Mouse (Mus musculus) neural tube, embryonic 12.5 days (tissue): ENCODE measurements around the gene Nrxn1. TPM values are rescaled to one million over a fixed set of nuclear protein-coding genes. Genes with fewer than 3 reads are reported as not detected.

Source experiments
- ATAC-seq: fragments of 200-750 bp; cut with Nextera tagmentation; 2 replicates; pipeline ENCODE4 v1.8.0; 2017; ENCODE audit warnings: low read depth, mild to moderate bottlenecking, moderate TSS enrichment, moderate library complexity; ENCODE audit not compliant: low FRiP score
- H3K27ac ChIP-seq: fragments of 300-500 bp; sonication (generic); 2 replicates; pipeline ENCODE4 v1.5.1; 2016
- H3K27me3 ChIP-seq: fragments of 300-500 bp; sonication (generic); replicated peaks from 2 replicates; pipeline ENCODE4 v1.6.1; 2016; ENCODE audit warnings: mild to moderate bottlenecking
- H3K36me3 ChIP-seq: fragments of 300-500 bp; sonication (generic); 2 replicates; pipeline ENCODE4 v1.6.1; 2016; ENCODE audit warnings: mild to moderate bottlenecking
- H3K4me1 ChIP-seq: fragments of 300-500 bp; sonication (generic); 2 replicates; pipeline ENCODE4 v1.6.1; 2016
- H3K4me2 ChIP-seq: fragments of 300-500 bp; sonication (generic); replicated peaks from 2 replicates; pipeline ENCODE4 v1.6.1; 2016; ENCODE audit warnings: mild to moderate bottlenecking
- H3K4me3 ChIP-seq: fragments of 300-500 bp; sonication (generic); 2 replicates; pipeline ENCODE4 v1.5.1; 2016
- H3K9ac ChIP-seq: fragments of 300-500 bp; sonication (generic); 2 replicates; pipeline ENCODE4 v1.6.1; 2016; ENCODE audit warnings: mild to moderate bottlenecking
- H3K9me3 ChIP-seq: fragments of 300-500 bp; sonication (generic); 2 replicates; pipeline ENCODE4 v1.6.1; 2016; ENCODE audit warnings: mild to moderate bottlenecking
- WGBS: fragments of 180-500 bp; shearing (Covaris S2); methylation state at CpG from one replicate; pipeline ENCODE4 v1.1.7; 2016; 5-methylcytosine and 5-hydroxymethylcytosine counted together
- polyA plus RNA-seq: library from polyadenylated mRNA; unstranded; fragments of >200 nt; fragmentation: Nextera tagmentation; extraction: Ambion mirVana; gene quantifications from 2 replicates; pipeline ENCODE4 v1.2.1, GENCODE M21; 2016

Gene Nrxn1
- polyA plus RNA-seq, 1 experiment from 2014 or later, result 62.1 TPM

- H3K9me3 ChIP-seq, result no peaks in the 10 kb centered on the region
- 83% methylated on average over 1 of the region's 1 CpGs for WGBS
- H3K9ac ChIP-seq, result no peak overlapping the region
- no peaks in the 10 kb centered on the region for H3K27me3 ChIP-seq
- no peak overlapping the region for H3K4me2 ChIP-seq
- H3K4me1 ChIP-seq, result no peaks in the 10 kb centered on the region
- H3K4me3 ChIP-seq, result no peak overlapping the region
- no peak for ATAC-seq
- no peaks in the 10 kb centered on the region for H3K36me3 ChIP-seq
- H3K27ac ChIP-seq, result no peak overlapping the region
Measured at GRCm38 (mm10) chr17:90430211-90430610, 662.7 kb downstream of the Nrxn1 start.

GRCm38 (mm10) chr17:90425974-90426373 lies 666.9 kb downstream of the Nrxn1 start:
- Histone ChIP-seq H3K4me2 (no peak overlapping the region), H3K9ac (no peak overlapping the region), H3K4me1 (no peaks in the 10 kb centered on the region), H3K36me3 (no peaks in the 10 kb centered on the region), H3K27me3 (no peaks in the 10 kb centered on the region), H3K27ac (no peak overlapping the region), H3K4me3 (no peak overlapping the region), H3K9me3 (no peaks in the 10 kb centered on the region)
- 89% methylated on average over 3 of the region's 3 CpGs for WGBS
- no peak for ATAC-seq

- Histone ChIP-seq H3K9me3 (no peaks in the 10 kb centered on the region), H3K27me3 (no peaks in the 10 kb centered on the region), H3K27ac (no peak overlapping the region), H3K4me1 (no peaks in the 10 kb centered on the region), H3K36me3 (no peaks in the 10 kb centered on the region), H3K9ac (no peak overlapping the region), H3K4me3 (no peak overlapping the region), H3K4me2 (no peak overlapping the region)
- 87% methylated on average over 3 of the region's 3 CpGs for WGBS
- no peak for ATAC-seq
Measured at GRCm38 (mm10) chr17:90422591-90422990, 670.3 kb downstream of the Nrxn1 start.

DNA sequence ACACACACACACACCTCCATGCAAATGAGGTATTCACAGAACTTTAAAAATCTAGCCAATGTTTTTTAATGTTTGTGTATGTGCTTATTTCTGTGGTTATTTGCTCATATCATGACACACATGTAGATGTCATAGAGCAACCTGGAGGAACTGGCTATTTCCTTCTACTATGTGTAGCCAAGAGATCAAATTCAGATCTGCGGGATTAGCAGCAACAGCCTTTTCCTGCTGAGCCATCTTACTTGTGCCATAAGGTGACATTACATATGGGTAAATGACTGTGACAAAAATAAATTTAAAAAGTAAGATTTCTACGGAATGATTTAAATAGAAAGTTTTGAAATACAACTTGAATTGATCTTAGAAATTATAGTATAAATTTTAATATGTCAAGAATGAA lies 672.1 kb downstream of the Nrxn1 start:
- H3K36me3 ChIP-seq, result no peaks in the 10 kb centered on the region
- no peak overlapping the region for H3K4me2 ChIP-seq
- WGBS, result 92% methylated on average over 2 of the region's 2 CpGs
- no peak overlapping the region for H3K4me3 ChIP-seq
- no peak overlapping the region for H3K27ac ChIP-seq
- H3K9ac ChIP-seq, result no peak overlapping the region
- H3K4me1 ChIP-seq, result no peaks in the 10 kb centered on the region
- ATAC-seq, result no peak
- H3K9me3 ChIP-seq, result no peaks in the 10 kb centered on the region
- H3K27me3 ChIP-seq, result no peaks in the 10 kb centered on the region

GRCm38 (mm10) chr17:90419615-90420014 lies 673.3 kb downstream of the Nrxn1 start:
- H3K27me3 ChIP-seq, result no peaks in the 10 kb centered on the region
- H3K36me3 ChIP-seq, result no peaks in the 10 kb centered on the region
- ATAC-seq, result no peak
- no peak overlapping the region for H3K9ac ChIP-seq
- no peaks in the 10 kb centered on the region for H3K4me1 ChIP-seq
- no peak overlapping the region for H3K27ac ChIP-seq
- no peaks in the 10 kb centered on the region for H3K9me3 ChIP-seq
- H3K4me3 ChIP-seq, result no peak overlapping the region
- no peak overlapping the region for H3K4me2 ChIP-seq
- WGBS, result 89% methylated on average over 1 of the region's 1 CpGs

GRCm38 (mm10) chr17:90396357-90396756 lies 696.5 kb downstream of the Nrxn1 start:
- no peak overlapping the region for H3K9ac ChIP-seq
- no peak for ATAC-seq
- H3K27me3 ChIP-seq, result no peaks in the 10 kb centered on the region
- no peak overlapping the region for H3K27ac ChIP-seq
- no peaks in the 10 kb centered on the region for H3K9me3 ChIP-seq
- H3K36me3 ChIP-seq, result no peaks in the 10 kb centered on the region
- no peak overlapping the region for H3K4me2 ChIP-seq
- H3K4me3 ChIP-seq, result no peak overlapping the region
- H3K4me1 ChIP-seq, result no peaks in the 10 kb centered on the region

DNA sequence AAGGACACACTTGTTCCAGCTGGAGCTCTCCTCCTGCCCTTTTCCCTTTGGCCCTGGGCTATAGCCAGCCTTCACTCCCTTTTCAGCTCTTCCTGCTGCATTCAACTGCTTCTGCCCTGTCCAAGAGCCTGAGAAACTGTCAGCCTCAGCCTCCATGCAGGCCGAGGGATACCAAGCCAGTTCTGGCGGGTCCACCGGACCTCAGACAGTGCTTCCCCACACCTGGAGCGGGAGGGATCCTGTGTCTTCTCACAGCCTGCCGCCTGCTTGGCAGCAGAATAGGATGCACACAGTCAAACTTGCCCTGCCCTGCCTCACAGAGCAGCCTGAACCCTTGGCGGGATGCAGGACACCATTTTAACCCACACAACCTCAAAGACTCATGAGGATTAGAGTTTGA lies 698.3 kb downstream of the Nrxn1 start:
- ATAC-seq, result no peak

DNA sequence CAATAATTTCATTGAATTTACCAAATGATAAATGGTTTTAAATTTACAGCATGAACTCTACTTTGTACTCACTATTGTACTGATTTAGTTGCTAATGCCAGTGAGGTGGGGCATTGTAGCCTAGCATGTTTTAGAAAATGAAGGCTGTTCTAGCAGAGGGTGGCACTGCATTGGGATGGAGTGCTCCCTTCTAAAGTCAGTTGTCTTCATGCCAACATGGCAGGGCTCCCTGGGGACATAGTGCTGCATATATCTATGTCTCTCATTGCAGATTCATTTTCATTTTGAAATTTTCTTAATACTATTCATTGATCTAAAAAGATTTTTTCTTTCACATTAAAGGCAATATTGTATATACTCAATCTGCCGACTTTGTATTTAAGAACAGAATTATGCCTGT lies 700.1 kb downstream of the Nrxn1 start:
- H3K27ac ChIP-seq, result no peak overlapping the region
- H3K4me1 ChIP-seq, result 0 out of 2 replicates have a peak, but pooled peaks cover 3% of the 10 kb centered on the region
- H3K4me2 ChIP-seq, result no peak overlapping the region
- no peaks in the 10 kb centered on the region for H3K36me3 ChIP-seq
- ATAC-seq, result no peak
- no peak overlapping the region for H3K4me3 ChIP-seq
- no peak overlapping the region for H3K9ac ChIP-seq
- no peaks in the 10 kb centered on the region for H3K9me3 ChIP-seq
- 90% methylated on average over 1 of the region's 1 CpGs for WGBS
- no peaks in the 10 kb centered on the region for H3K27me3 ChIP-seq

More for the DNA sequence above, 698.3 kb downstream of the Nrxn1 start:
- Histone ChIP-seq H3K4me1 (0 out of 2 replicates have a peak, but pooled peaks cover 3% of the 10 kb centered on the region), H3K36me3 (no peaks in the 10 kb centered on the region), H3K27me3 (no peaks in the 10 kb centered on the region), H3K27ac (no peak overlapping the region), H3K4me3 (no peak overlapping the region), H3K9ac (no peak overlapping the region), H3K4me2 (no peak overlapping the region), H3K9me3 (no peaks in the 10 kb centered on the region)
- 92% methylated on average over 6 of the region's 6 CpGs for WGBS

GRCm38 (mm10) chr17:90390316-90391212 lies 702.3 kb downstream of the Nrxn1 start:
- no peaks in the 10 kb centered on the region for H3K9me3 ChIP-seq
- WGBS, result 37% methylated on average over 7 of the region's 7 CpGs
- 0 out of 2 replicates have a peak, but pooled peaks cover 3% of the 10 kb centered on the region for H3K4me1 ChIP-seq
- no peaks in the 10 kb centered on the region for H3K36me3 ChIP-seq
- ATAC-seq, result peak; percentile 50; the same call in 1 of the 2 replicates
- H3K9ac ChIP-seq, result no peak overlapping the region
- no peaks in the 10 kb centered on the region for H3K27me3 ChIP-seq
- no peak overlapping the region for H3K27ac ChIP-seq
- no peak overlapping the region for H3K4me2 ChIP-seq
- H3K4me3 ChIP-seq, result no peak overlapping the region

- Histone ChIP-seq H3K27ac (no peak overlapping the region), H3K36me3 (no peaks in the 10 kb centered on the region), H3K4me3 (no peak overlapping the region), H3K4me1 (no peaks in the 10 kb centered on the region), H3K9ac (no peak overlapping the region), H3K4me2 (no peak overlapping the region), H3K27me3 (no peaks in the 10 kb centered on the region), H3K9me3 (no peaks in the 10 kb centered on the region)
- no peak for ATAC-seq
- 77% methylated on average over 2 of the region's 2 CpGs for WGBS
Measured at GRCm38 (mm10) chr17:90384856-90385255, 708.0 kb downstream of the Nrxn1 start.

GRCm38 (mm10) chr17:90382496-90383443 lies 710.1 kb downstream of the Nrxn1 start:
- no peak overlapping the region for H3K27ac ChIP-seq
- ATAC-seq, result no peak
- 64% methylated on average over 5 of the region's 5 CpGs for WGBS
- no peak overlapping the region for H3K4me3 ChIP-seq
- H3K4me1 ChIP-seq, result no peaks in the 10 kb centered on the region
- no peak overlapping the region for H3K9ac ChIP-seq
- H3K27me3 ChIP-seq, result no peaks in the 10 kb centered on the region
- H3K36me3 ChIP-seq, result no peaks in the 10 kb centered on the region
- no peak overlapping the region for H3K4me2 ChIP-seq
- no peaks in the 10 kb centered on the region for H3K9me3 ChIP-seq

- no peaks in the 10 kb centered on the region for H3K27me3 ChIP-seq
- ATAC-seq, result no peak
Measured at GRCm38 (mm10) chr17:90376533-90376932, 716.3 kb downstream of the Nrxn1 start.

More at GRCm38 (mm10) chr17:90376533-90376932, 716.3 kb downstream of the Nrxn1 start:
- Histone ChIP-seq H3K4me2 (no peak overlapping the region), H3K9me3 (no peaks in the 10 kb centered on the region), H3K27ac (no peak overlapping the region), H3K4me3 (no peak overlapping the region), H3K9ac (no peak overlapping the region), H3K36me3 (no peaks in the 10 kb centered on the region), H3K4me1 (no peaks in the 10 kb centered on the region)
- 57% methylated on average over 2 of the region's 2 CpGs for WGBS
